Mouse (Mus musculus) MEL (cell line): Measurements from ENCODE around the gene Itga8. TPM values are rescaled to one million over a fixed set of nuclear protein-coding genes. Genes with fewer than 3 reads are reported as not detected.

Experiments used
- DNase-seq: peaks from one replicate; pipeline ENCODE4 v3.0.0; 2011; ENCODE audit warnings: low read depth, low spot score
- H3K27ac ChIP-seq: 2 replicates; pipeline ENCODE4 v1.5.1; 2012; ENCODE audit warnings: low read depth, mild to moderate bottlenecking, control low read depth, low read length, moderate library complexity; ENCODE audit not compliant: control insufficient read depth
- H3K27me3 ChIP-seq, 2 experiments: fragments of 150-350 bp in 1 of 2; sonication (generic) in 1 of 2; 2 replicates each; pipeline ENCODE4 v1.6.1; 2012; ENCODE audit warnings: low read length in 2 of 2, mild to moderate bottlenecking in 2 of 2, improper control_type of control experiment in 1 of 2, moderate library complexity in 1 of 2; ENCODE audit not compliant: insufficient read depth in 2 of 2, control insufficient read depth in 1 of 2
- H3K36me3 ChIP-seq, 2 experiments: 2 replicates each; pipeline ENCODE4 v1.6.1; 2012 to 2014; ENCODE audit warnings: low read length in 2 of 2, improper control_type of control experiment in 1 of 2, inconsistent platforms in 1 of 2, mild to moderate bottlenecking in 1 of 2; ENCODE audit not compliant: insufficient read depth in 2 of 2, control insufficient read depth in 1 of 2
- H3K4me1 ChIP-seq, 2 experiments: fragments of 150-350 bp in 1 of 2; sonication (generic) in 1 of 2; 2 replicates each; pipeline ENCODE4 v1.6.1; 2012; ENCODE audit warnings: low read length in 2 of 2, improper control_type of control experiment in 1 of 2, mild to moderate bottlenecking in 1 of 2; ENCODE audit not compliant: insufficient read depth in 2 of 2, control insufficient read depth in 1 of 2
- H3K4me3 ChIP-seq, 2 experiments: fragments of 150-350 bp in 1 of 2; sonication (generic) in 1 of 2; 2 replicates each; pipeline ENCODE4 v1.5.1; 2012; ENCODE audit warnings: low read depth in 2 of 2, low read length in 2 of 2, mild to moderate bottlenecking in 2 of 2, moderate library complexity in 2 of 2, control low read depth in 1 of 2, improper control_type of control experiment in 1 of 2; ENCODE audit not compliant: control insufficient read depth in 1 of 2, insufficient read depth in 1 of 2
- H3K79me2 ChIP-seq: 2 replicates; pipeline ENCODE4 v1.6.1; 2012; ENCODE audit warnings: mild to moderate bottlenecking, low read length, moderate library complexity; ENCODE audit not compliant: control insufficient read depth, poor library complexity, insufficient read depth
- H3K9ac ChIP-seq: 2 replicates; pipeline ENCODE4 v1.6.1; 2012; ENCODE audit warnings: low read depth, mild to moderate bottlenecking, control low read depth, low read length, moderate library complexity; ENCODE audit not compliant: control insufficient read depth, poor library complexity, severe bottlenecking
- H3K9me3 ChIP-seq: fragments of 150-350 bp; sonication (generic); replicated peaks from 2 replicates; pipeline ENCODE4 v1.6.1; 2012; ENCODE audit warnings: mild to moderate bottlenecking, low read length, improper control_type of control experiment, moderate library complexity; ENCODE audit not compliant: insufficient read depth
- BHLHE40 ChIP-seq: IDR thresholded peaks from 2 replicates; pipeline ENCODE4 v1.6.1; 2012; ENCODE audit warnings: low read depth, mild to moderate bottlenecking, inconsistent platforms, low read length, improper control_type of control experiment, borderline replicate concordance
- CHD1 ChIP-seq: IDR thresholded peaks from 2 replicates; pipeline ENCODE4 v1.6.1; 2012; ENCODE audit warnings: low read depth, mild to moderate bottlenecking, inconsistent platforms, low read length, improper control_type of control experiment
- CHD2 ChIP-seq: IDR thresholded peaks from 2 replicates; pipeline ENCODE4 v1.6.1; 2011; ENCODE audit warnings: low read length, improper control_type of control experiment
- ELF1 ChIP-seq: IDR thresholded peaks from 2 replicates; pipeline ENCODE4 v1.6.1; 2014; ENCODE audit warnings: low read depth, mild to moderate bottlenecking, inconsistent platforms, low read length, improper control_type of control experiment, moderate library complexity
- ETS1 ChIP-seq: IDR thresholded peaks from 2 replicates; pipeline ENCODE4 v1.6.1; 2012; ENCODE audit warnings: low read depth, mild to moderate bottlenecking, inconsistent platforms, low read length, improper control_type of control experiment, moderate library complexity
- GABPA ChIP-seq: IDR thresholded peaks from 2 replicates; pipeline ENCODE4 v1.6.1; 2012; ENCODE audit warnings: low read depth, mild to moderate bottlenecking, inconsistent platforms, low read length, improper control_type of control experiment, moderate library complexity
- GATA1 ChIP-seq: IDR thresholded peaks from 2 replicates; pipeline ENCODE4 v1.6.1; 2011; ENCODE audit warnings: low read depth, low read length, improper control_type of control experiment
- HCFC1 ChIP-seq: IDR thresholded peaks from 2 replicates; pipeline ENCODE4 v1.6.1; 2012; ENCODE audit warnings: low read depth, mild to moderate bottlenecking, inconsistent platforms, low read length, improper control_type of control experiment, moderate library complexity
- JUND ChIP-seq: IDR thresholded peaks from 2 replicates; pipeline ENCODE4 v1.6.1; 2011; ENCODE audit warnings: low read depth, mild to moderate bottlenecking, improper control_type of control experiment, low read length
- MAFK ChIP-seq: IDR thresholded peaks from 2 replicates; pipeline ENCODE4 v1.6.1; 2011; ENCODE audit warnings: low read depth, mild to moderate bottlenecking, low read length, improper control_type of control experiment, borderline replicate concordance
- MAX ChIP-seq: IDR thresholded peaks from 2 replicates; pipeline ENCODE4 v1.6.1; 2011; ENCODE audit warnings: low read length, improper control_type of control experiment
- MEF2A ChIP-seq: IDR thresholded peaks from 2 replicates; pipeline ENCODE4 v1.6.1; 2014; ENCODE audit warnings: low read depth, mild to moderate bottlenecking, inconsistent platforms, low read length, improper control_type of control experiment; ENCODE audit not compliant: poor library complexity, insufficient replicate concordance, severe bottlenecking; ENCODE audit errors: extremely low read depth
- MXI1 ChIP-seq: IDR thresholded peaks from 2 replicates; pipeline ENCODE4 v1.6.1; 2011; ENCODE audit warnings: mild to moderate bottlenecking, low read depth, low read length, improper control_type of control experiment
- MYB ChIP-seq: IDR thresholded peaks from 2 replicates; pipeline ENCODE4 v1.6.1; 2011; ENCODE audit warnings: mild to moderate bottlenecking, low read depth, low read length, improper control_type of control experiment
- NELFE ChIP-seq: IDR thresholded peaks from 2 replicates; pipeline ENCODE4 v1.6.1; 2011; ENCODE audit warnings: low read depth, low read length, improper control_type of control experiment
- NRF1 ChIP-seq: IDR thresholded peaks from 2 replicates; pipeline ENCODE4 v1.6.1; 2014; ENCODE audit warnings: low read depth, mild to moderate bottlenecking, inconsistent platforms, low read length, improper control_type of control experiment, moderate library complexity; ENCODE audit not compliant: poor library complexity, insufficient read depth, severe bottlenecking
- POLR2AphosphoS2 ChIP-seq: IDR thresholded peaks from 2 replicates; pipeline ENCODE4 v1.6.1; 2011; ENCODE audit warnings: low read length, improper control_type of control experiment
- POLR2AphosphoS5 ChIP-seq: IDR thresholded peaks from 2 replicates; pipeline ENCODE4 v1.6.1; 2012; ENCODE audit warnings: low read depth, borderline replicate concordance, mild to moderate bottlenecking, inconsistent platforms, low read length, moderate library complexity, mixed read lengths
- RAD21 ChIP-seq: IDR thresholded peaks from 2 replicates; pipeline ENCODE4 v1.6.1; 2011; ENCODE audit warnings: mild to moderate bottlenecking, low read depth, low read length, improper control_type of control experiment
- RCOR1 ChIP-seq: IDR thresholded peaks from 2 replicates; pipeline ENCODE4 v1.6.1; 2012; ENCODE audit warnings: low read depth, mild to moderate bottlenecking, inconsistent platforms, low read length, improper control_type of control experiment
- SIN3A ChIP-seq: IDR thresholded peaks from 2 replicates; pipeline ENCODE4 v1.6.1; 2012; ENCODE audit warnings: low read length, improper control_type of control experiment, inconsistent platforms
- TAL1 ChIP-seq: IDR thresholded peaks from 2 replicates; pipeline ENCODE4 v1.6.1; 2012; ENCODE audit warnings: mild to moderate bottlenecking, inconsistent platforms, low read length, moderate library complexity, mixed read lengths
- TBP ChIP-seq: IDR thresholded peaks from 2 replicates; pipeline ENCODE4 v1.8.0; 2011; ENCODE audit warnings: low read depth, low read length, improper control_type of control experiment
- UBTF ChIP-seq: IDR thresholded peaks from 2 replicates; pipeline ENCODE4 v1.6.1; 2012; ENCODE audit warnings: low read depth, mild to moderate bottlenecking, inconsistent platforms, low read length, improper control_type of control experiment, moderate library complexity, borderline replicate concordance; ENCODE audit not compliant: insufficient read depth
- USF1 ChIP-seq: IDR thresholded peaks from 2 replicates; pipeline ENCODE4 v1.6.1; 2014; ENCODE audit warnings: low read depth, mild to moderate bottlenecking, inconsistent platforms, low read length, improper control_type of control experiment, moderate library complexity
- USF2 ChIP-seq, 2 experiments: IDR thresholded peaks; 2 replicates each; pipeline ENCODE4 v1.6.1; 2011 to 2012; ENCODE audit warnings: improper control_type of control experiment in 2 of 2, low read length in 2 of 2, borderline replicate concordance in 1 of 2, inconsistent platforms in 1 of 2, low read depth in 1 of 2, mild to moderate bottlenecking in 1 of 2; ENCODE audit not compliant: insufficient read depth in 1 of 2
- ZC3H11A ChIP-seq: IDR thresholded peaks from 2 replicates; pipeline ENCODE4 v1.6.1; 2012; ENCODE audit warnings: low read depth, mild to moderate bottlenecking, inconsistent platforms, low read length, improper control_type of control experiment
- ZMIZ1 ChIP-seq: IDR thresholded peaks from 2 replicates; pipeline ENCODE4 v1.6.1; 2012; ENCODE audit warnings: low read depth, mild to moderate bottlenecking, inconsistent platforms, low read length, improper control_type of control experiment, moderate library complexity
- ZNF384 ChIP-seq: IDR thresholded peaks from 2 replicates; pipeline ENCODE4 v1.6.1; 2012; ENCODE audit warnings: low read depth, mild to moderate bottlenecking, inconsistent platforms, low read length, improper control_type of control experiment
- polyA plus RNA-seq, 2 experiments: library from polyadenylated mRNA; stranded (reverse) in 1 of 2; unstranded in 1 of 2; fragments of >175 nt in 1 of 2; fragments of >200 nt in 1 of 2; gene quantifications; 2 replicates each; pipeline versions ENCODE4 v1.2.1 to v1.2.4; 2012; ENCODE audit warnings: low replicate concordance in 2 of 2, low read depth in 1 of 2; ENCODE audit not compliant: insufficient read length in 2 of 2, insufficient read depth in 1 of 2, missing spikeins in 1 of 2
- total RNA-seq: library from RNA; depleted of rRNA; stranded (reverse); fragments of 300-350 nt; gene quantifications from 2 replicates; pipeline ENCODE4 v1.2.3, GENCODE M21; 2012

Gene Itga8
- total and polyA plus RNA-seq, 3 experiments, result not detected

DNA sequence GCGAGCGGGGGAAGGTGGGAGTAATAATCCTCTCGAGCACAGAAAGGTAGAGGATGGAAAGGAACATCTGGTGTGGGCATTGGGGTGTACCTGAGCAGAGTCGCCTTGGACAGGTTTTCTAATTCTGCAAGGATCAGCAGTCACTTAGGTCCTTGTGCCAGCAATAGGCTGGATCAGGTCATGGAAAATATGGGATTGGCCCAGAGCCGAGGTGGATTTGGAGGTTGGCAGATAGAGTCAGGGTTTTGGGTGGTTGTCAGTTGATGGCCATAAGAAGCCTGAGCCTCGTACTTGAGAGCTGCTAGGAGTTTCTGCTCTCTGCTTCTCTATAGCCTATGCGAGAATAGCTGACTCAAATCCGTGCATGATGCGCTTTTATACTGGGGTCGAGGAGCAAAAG lies 98.5 kb downstream of the Itga8 start:
- Histone ChIP-seq H3K9me3 (no peaks in the 10 kb centered on the region), H3K27ac (no peak overlapping the region), H3K9ac (no peak overlapping the region), H3K4me3 (no peak overlapping the region), H3K36me3 (0 out of 4 replicates have a peak, but pooled peaks cover 0 to 2% of the 10 kb centered on the region in 2 experiments), H3K27me3 (no peaks in the 10 kb centered on the region), H3K4me1 (no peaks in the 10 kb centered on the region), H3K79me2 (no peaks in the 10 kb centered on the region)
- DNase-seq, result no peak
- TF ChIP-seq JUND (no peak), HCFC1 (no peak), UBTF (no peak), ETS1 (no peak), POLR2AphosphoS2 (no peak), ZNF384 (no peak), USF1 (no peak), MAX (no peak), CHD2 (no peak), TBP (no peak)

GRCm38 (mm10) chr2:12198699-12199098 lies 103.0 kb downstream of the Itga8 start:
- H3K36me3 ChIP-seq, result no peaks in the 10 kb centered on the region

GRCm38 (mm10) chr2:12198214-12198613 lies 103.5 kb downstream of the Itga8 start:
- Histone ChIP-seq H3K4me1 (no peaks in the 10 kb centered on the region), H3K79me2 (no peaks in the 10 kb centered on the region), H3K27me3 (no peaks in the 10 kb centered on the region; a peak in 1 of 4 replicates), H3K36me3 (no peaks in the 10 kb centered on the region), H3K9ac (no peak overlapping the region)
- TF ChIP-seq ELF1 (no peak), NELFE (no peak), MEF2A (no peak), BHLHE40 (no peak), MAFK (no peak), NRF1 (no peak), POLR2AphosphoS2 (no peak), RAD21 (no peak), SIN3A (no peak), JUND (no peak)
- TF ChIP-seq, all 39 proteins: peak for 0
- Histone ChIP-seq H3K4me3 (no peak overlapping the region), H3K27ac (no peak overlapping the region), H3K9me3 (no peaks in the 10 kb centered on the region)
- DNase-seq, result no peak

More at GRCm38 (mm10) chr2:12198699-12199098, 103.0 kb downstream of the Itga8 start:
- Histone ChIP-seq H3K9ac (no peak overlapping the region), H3K27me3 (no peaks in the 10 kb centered on the region), H3K4me1 (no peaks in the 10 kb centered on the region), H3K9me3 (no peaks in the 10 kb centered on the region), H3K27ac (no peak overlapping the region), H3K4me3 (no peak overlapping the region), H3K79me2 (no peaks in the 10 kb centered on the region)
- TF ChIP-seq USF2 (IDR thresholded peaks at IDR 0.05; ENCODE audit: borderline replicate concordance in 1 of 2, insufficient read depth in 1 of 2, low read depth in 1 of 2, low read length in 2 of 2) (no peak), ZMIZ1 (no peak), POLR2AphosphoS2 (no peak), GABPA (no peak), MXI1 (no peak), GATA1 (no peak), POLR2AphosphoS5 (no peak), ZC3H11A (no peak), CHD1 (no peak), RAD21 (no peak), TAL1 (no peak), RCOR1 (no peak), MYB (no peak)
- no peak for DNase-seq
